Mouse (Mus musculus) ES-Bruce4 (cell line): ENCODE measurements around the gene Mgp.

Source experiments
- CTCF ChIP-seq: IDR thresholded peaks from one replicate; pipeline ENCODE4 v1.8.1; 2011; ENCODE audit warnings: low read depth, low read length
- POLR2A ChIP-seq: IDR thresholded peaks from one replicate; pipeline ENCODE4 v1.8.1; 2011; ENCODE audit warnings: low read length; ENCODE audit not compliant: insufficient read depth

DNA sequence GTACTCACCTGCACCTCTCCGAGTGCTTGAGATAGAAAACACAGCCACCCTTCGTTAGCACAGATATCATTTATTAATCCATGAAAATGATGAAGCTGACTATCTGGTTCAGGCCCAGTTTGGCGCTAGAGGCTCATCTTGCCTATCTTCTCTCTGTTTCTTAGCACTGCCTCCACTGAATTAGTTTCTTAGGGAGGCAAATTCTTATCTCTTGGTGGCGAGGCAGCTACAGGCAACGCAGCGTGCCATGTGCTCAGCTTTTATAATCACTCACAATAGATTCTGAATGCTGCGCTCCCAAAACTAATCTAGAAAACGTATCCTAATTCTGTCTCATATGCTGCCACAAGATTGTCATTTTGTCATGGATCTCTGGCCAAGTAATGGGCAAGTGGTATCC is 27.2 kb downstream of the Mgp start:
- TF ChIP-seq CTCF (no peak), POLR2A (no peak)
